Mouse (Mus musculus): ENCODE results near the gene Smim24.

The Smim24 gene

GRCm38 (mm10) chr10:81392781-81393185 is at the start of gene Smim24:
TSS of gene Smim24 (plus strand) at chr10:81393051.
- DNase-seq = peak; percentile 82

- no peak for DNase-seq
Measured at GRCm38 (mm10) chr10:81344421-81345161, 48.3 kb upstream of the Smim24 start.

GRCm38 (mm10) chr10:81345162-81345534 is 47.7 kb upstream of the Smim24 start:
- no peak for DNase-seq

GRCm38 (mm10) chr10:81346453-81347067 is 46.3 kb upstream of the Smim24 start:
- DNase-seq = peak; percentile 88

GRCm38 (mm10) chr10:81349146-81349545 is 43.7 kb upstream of the Smim24 start:
- peak; percentile 74 for DNase-seq

GRCm38 (mm10) chr10:81349961-81350350 is 42.9 kb upstream of the Smim24 start:
- no peak for DNase-seq

GRCm38 (mm10) chr10:81350351-81351063 is 42.3 kb upstream of the Smim24 start, which contains the start of gene Hmg20b:
TSS of gene Hmg20b (minus strand) at chr10:81350480.
- DNase-seq = peak; percentile 100

GRCm38 (mm10) chr10:81351678-81352291 is 41.1 kb upstream of the Smim24 start:
- no peak for DNase-seq

GRCm38 (mm10) chr10:81354738-81355477 is 37.9 kb upstream of the Smim24 start:
- no peak for DNase-seq

GRCm38 (mm10) chr10:81355533-81355932 is 37.3 kb upstream of the Smim24 start:
- no peak for DNase-seq

- DNase-seq = no peak
Measured at GRCm38 (mm10) chr10:81356352-81356990, 36.4 kb upstream of the Smim24 start.

- peak; percentile 95 for DNase-seq
Measured at GRCm38 (mm10) chr10:81356991-81357844, 35.6 kb upstream of the Smim24 start, which contains the start of gene Mfsd12. TSS of gene Mfsd12 (plus strand) at chr10:81357491.

GRCm38 (mm10) chr10:81358209-81358608 is 34.6 kb upstream of the Smim24 start:
- no peak for DNase-seq

GRCm38 (mm10) chr10:81358841-81359240 is 34.0 kb upstream of the Smim24 start:
- DNase-seq = peak; percentile 66

GRCm38 (mm10) chr10:81360721-81361120 is 32.1 kb upstream of the Smim24 start:
- no peak for DNase-seq

- DNase-seq = no peak
Measured at GRCm38 (mm10) chr10:81362336-81362949, 30.4 kb upstream of the Smim24 start.

GRCm38 (mm10) chr10:81363436-81364346 is 29.2 kb upstream of the Smim24 start:
- DNase-seq = peak; percentile 70

GRCm38 (mm10) chr10:81364666-81365065 is 28.2 kb upstream of the Smim24 start:
- no peak for DNase-seq

- DNase-seq = no peak
Measured at GRCm38 (mm10) chr10:81365073-81365472, 27.8 kb upstream of the Smim24 start.

Measured in kidney, postnatal 14 days (tissue).